Mouse (Mus musculus) ES-E14 (cell line): ENCODE measurements around the gene Rab5if.

ENCODE experiments used
- HCFC1 ChIP-seq: IDR thresholded peaks from 2 replicates; pipeline ENCODE4 v1.6.1; 2012; ENCODE audit warnings: low read length, inconsistent platforms, borderline replicate concordance; ENCODE audit not compliant: insufficient read depth
- MAFK ChIP-seq: IDR thresholded peaks from 2 replicates; pipeline ENCODE4 v1.6.1; 2014; ENCODE audit warnings: mild to moderate bottlenecking, low read depth, low read length, inconsistent platforms; ENCODE audit not compliant: insufficient read depth
- ZNF384 ChIP-seq: IDR thresholded peaks from 2 replicates; pipeline ENCODE4 v1.6.1; 2012; ENCODE audit warnings: low read depth, low read length, inconsistent platforms

GRCm38 (mm10) chr2:156857385-156857791 lies 5.5 kb upstream of the Rab5if start:
- TF ChIP-seq ZNF384 (no peak), HCFC1 (no peak), MAFK (no peak)
